Mouse (Mus musculus): ENCODE measurements around the gene Rab8b.
"Not testable (repeated sequence)": the region's sequence is repeated elsewhere in the genome, so short reads cannot be mapped to it uniquely, and the experiment has no call there.

Gene Rab8b

GRCm38 (mm10) chr9:66846822-66847221 is 72.7 kb downstream of the Rab8b start:
- DNase-seq (ENCODE audit: low read depth, low spot score): no peak

GRCm38 (mm10) chr9:66835097-66835480 is 84.4 kb downstream of the Rab8b start:
- no peak for DNase-seq (ENCODE audit: low read depth, low spot score)

- DNase-seq (ENCODE audit: low read depth, low spot score): peak; percentile 98
These were observed 85.0 kb downstream of the Rab8b start, which contains the start of gene Aph1c for GRCm38 (mm10) chr9:66834318-66835096. TSS of gene Aph1c (minus strand) at chr9:66834726.

GRCm38 (mm10) chr9:66833851-66834250 is 85.6 kb downstream of the Rab8b start:
- DNase-seq (ENCODE audit: low read depth, low spot score): no peak

DNA sequence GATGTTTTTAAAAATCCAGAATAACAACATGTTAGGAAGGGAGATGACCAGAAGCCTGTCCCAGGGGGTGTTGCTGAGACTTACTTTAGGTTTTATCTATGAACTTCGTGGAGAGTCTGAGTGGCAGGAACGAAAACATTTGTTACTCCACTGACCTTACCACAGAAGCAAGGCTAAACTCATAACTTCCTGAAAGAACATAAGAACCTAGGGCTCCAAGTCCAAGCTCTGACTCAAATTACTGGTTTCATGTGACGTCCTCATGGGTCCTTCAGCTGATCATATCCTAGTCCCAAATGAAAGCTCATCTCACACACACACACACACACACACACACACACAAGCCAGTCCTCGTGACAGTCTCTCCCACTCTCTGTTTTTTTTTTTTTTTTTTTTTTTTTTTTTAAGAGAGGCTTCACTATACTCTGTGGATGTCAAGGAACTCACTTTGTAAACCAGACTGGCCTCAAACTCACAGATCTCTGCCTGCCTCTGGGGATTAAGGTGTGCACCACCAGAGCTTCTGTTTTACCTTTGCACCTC is 87.0 kb downstream of the Rab8b start:
- DNase-seq (ENCODE audit: low read depth, low spot score): no peak

DNA sequence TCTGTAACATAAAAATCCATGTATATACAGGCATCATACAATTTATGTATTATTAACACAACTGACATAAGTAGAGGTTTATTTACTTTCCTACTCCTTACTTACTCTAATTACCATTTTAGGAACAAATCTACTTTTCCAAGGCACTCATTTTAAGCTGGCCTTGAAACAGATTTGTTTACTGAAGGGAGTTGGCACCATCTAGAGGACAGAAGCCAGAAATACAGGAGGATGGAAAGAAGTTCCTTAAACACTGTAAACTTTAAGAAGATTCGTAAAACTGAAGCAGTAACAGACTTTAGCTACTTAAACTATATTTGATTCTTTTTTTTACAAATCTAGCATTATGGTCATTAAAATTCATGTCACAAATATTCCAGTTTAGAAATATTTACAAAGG is 93.5 kb downstream of the Rab8b start:
- peak; percentile 66 for DNase-seq (ENCODE audit: low read depth, low spot score)

GRCm38 (mm10) chr9:66822255-66822654 is 97.2 kb downstream of the Rab8b start:
- not testable (repeated sequence) for DNase-seq (ENCODE audit: low read depth, low spot score)

DNA sequence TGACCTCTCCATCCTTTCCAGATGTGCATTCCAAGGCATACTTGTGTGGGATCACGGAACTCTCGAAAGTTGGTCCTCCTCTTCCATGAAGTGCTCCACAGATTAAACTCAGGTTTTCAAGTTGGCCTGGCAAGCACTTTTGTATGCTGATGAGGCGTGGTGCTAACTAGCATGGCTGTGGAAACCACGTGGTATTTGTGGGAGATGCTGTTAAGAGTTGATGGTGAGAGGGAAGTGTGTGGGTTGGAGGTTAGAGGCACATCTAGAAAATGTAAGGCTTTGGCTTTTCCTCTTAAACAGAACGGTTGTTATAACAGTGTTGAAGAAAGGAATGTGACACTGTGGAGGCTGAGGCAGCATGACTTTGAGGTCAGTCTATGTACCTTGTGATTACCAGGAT is 98.5 kb downstream of the Rab8b start:
- DNase-seq (ENCODE audit: low read depth, low spot score): no peak

DNA sequence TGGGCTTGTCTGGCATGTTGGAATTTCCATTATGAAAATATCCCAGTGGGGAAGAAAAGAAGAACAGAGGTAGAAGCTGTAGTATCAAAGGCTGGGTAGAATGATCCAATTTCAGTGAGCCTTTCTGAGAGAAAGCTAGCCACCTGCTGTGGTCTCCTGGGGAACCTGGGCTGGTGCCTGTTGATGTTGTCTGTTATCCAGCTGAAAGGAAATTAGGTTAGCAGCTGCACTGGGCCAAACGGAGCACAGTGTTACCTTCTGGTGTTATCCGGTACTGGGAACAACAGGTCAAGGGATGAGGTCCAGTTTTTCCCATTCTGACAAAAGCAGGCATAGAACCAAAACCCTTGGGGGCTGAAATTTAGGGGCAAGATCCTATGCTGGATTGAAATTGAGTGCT is 106.1 kb downstream of the Rab8b start:
- peak; percentile 55 for DNase-seq (ENCODE audit: low read depth, low spot score)

DNA sequence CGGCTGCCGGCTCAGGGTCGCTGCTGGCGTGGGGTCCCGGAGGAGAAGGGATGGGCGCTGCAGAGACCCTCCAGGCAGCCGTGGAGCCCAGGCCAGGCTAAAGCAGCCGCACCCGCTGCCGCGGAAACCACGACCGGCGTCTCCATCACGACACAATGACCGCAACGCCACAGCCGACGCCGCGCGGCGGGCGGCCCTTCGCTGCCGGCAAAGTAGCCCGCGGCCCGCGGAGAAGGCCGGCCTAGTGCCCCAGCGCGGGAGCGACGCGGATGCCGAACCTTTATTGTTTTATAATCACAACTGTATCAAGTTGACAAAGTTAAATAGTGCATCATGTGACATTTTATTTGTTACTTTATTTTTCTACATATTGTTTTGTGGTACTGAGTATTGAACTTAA is 113.5 kb downstream of the Rab8b start:
- DNase-seq (ENCODE audit: low read depth, low spot score): not testable (repeated sequence)

GRCm38 (mm10) chr9:66801947-66802346 is 117.5 kb downstream of the Rab8b start:
- no peak for DNase-seq (ENCODE audit: low read depth, low spot score)

- no peak for DNase-seq (ENCODE audit: low read depth, low spot score)
These were observed 122.7 kb downstream of the Rab8b start, which contains the start of gene Gm10647 for GRCm38 (mm10) chr9:66796739-66797138. TSS of gene Gm10647 (plus strand) at chr9:66797039.

DNA sequence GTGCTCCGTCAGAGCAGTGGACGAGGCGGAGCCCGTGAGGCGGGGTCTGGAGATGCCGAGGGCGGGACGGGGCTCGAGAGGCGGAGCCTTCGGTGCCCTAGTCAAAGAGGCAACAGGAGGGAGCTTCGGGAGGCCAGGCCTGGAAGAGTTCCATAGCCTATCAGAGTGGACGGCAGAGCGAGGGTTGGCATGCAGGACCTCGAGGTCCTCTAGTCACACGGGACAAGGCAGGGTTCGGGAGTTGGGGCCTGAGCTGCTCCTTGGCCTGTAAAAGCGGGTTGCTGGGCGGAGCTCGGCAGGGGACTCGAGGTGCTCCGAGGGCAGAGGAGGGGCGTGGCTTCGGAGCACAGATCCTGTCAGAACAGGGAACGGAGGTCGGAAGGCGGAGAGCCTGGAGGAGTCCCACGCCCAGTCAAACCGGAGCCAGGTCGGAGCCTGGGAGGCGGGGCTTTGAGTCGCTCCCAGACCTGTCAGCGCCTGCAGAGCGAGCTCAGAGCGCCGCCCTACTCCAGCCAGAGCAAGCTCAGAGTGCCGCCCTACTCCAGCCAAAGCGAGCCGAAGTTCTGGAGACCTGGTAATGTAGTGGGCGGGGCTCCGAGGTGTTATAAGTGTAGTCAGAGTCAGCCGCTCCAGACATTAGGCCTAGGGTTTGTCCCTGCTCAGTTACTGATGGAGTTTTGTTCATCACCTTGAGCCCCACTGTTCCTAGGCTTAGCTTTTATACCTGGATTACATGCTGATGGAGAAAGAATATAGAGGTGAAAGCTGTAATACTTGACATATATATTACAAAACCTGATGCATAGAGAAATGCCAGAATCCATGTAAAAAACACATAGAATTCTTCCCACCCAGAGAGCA is 123.8 kb downstream of the Rab8b start, which contains the start of gene Aph1b:
Aph1b (minus strand) TSS at position 27 of the 861 bp plus-strand sequence.
- DNase-seq (ENCODE audit: low read depth, low spot score): peak; percentile 98

GRCm38 (mm10) chr9:66794629-66795463 is 124.6 kb downstream of the Rab8b start:
- DNase-seq (ENCODE audit: low read depth, low spot score): no peak

All from forelimb bud, embryonic 11.5 days (tissue).